Mouse (Mus musculus): ENCODE measurements at regions not wholly inside any gene's neighbourhood (a gene's known extent, or its start where the extent isn't known, plus 50 kb on each side); places are given as distances from the start of the nearest gene placed in this dataset.

DNA sequence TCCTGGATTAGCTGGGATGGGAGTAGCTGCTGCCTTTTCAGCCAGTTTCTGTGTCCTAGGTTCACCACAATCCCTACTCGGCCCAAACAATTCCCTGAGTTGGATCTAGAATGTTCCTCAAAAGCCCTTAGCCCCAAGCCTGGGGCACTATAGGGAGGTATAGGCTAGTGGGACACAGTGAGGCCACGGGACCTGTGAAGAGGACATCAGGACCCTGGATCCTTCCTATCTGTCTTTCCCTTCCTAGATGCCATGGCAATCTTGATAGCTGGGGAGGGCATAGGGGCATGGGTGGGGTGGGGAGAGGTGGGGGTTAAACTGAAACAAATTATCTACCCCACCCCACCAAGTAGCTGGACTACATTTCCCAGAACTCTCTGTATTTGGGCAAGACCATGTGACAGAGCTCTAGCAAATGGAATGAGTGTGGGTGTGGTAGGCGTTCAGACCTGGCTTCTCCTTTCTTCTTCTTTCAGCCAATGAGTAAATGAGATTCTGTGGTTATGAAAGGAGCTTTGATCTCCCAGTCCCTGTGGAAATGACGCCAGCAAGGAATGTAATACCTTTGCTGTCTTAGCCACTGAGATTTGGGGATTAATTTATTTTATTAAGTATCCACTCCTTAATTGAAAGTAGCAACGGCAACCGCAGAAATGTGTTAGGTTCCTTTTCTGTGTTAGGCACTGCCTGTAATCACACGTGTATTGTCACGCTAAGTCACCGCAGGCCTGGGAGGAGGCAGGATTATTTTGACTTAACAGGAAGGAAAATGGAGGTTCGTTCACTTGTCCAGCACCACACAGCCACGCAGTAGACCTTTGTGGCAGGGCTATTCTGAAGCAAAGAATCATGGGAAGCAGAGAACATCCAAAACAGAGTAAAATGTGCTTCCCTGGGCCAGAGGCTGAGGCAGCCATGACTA lies 246.6 kb downstream of the Cbln1 start:
- ATAC-seq (no peak), DNase-seq (ENCODE audit: low spot score) (no peak)
- 73% methylated on average over 11 of the region's 11 CpGs for WGBS
- Histone ChIP-seq H3K4me1 (ENCODE audit: insufficient read depth, low read depth, low read length) (no peaks in the 10 kb centered on the region), H3K27me3 (replicated peaks; ENCODE audit: insufficient read depth, low read length) (no peaks in the 10 kb centered on the region), H3K4me2 (replicated peaks; ENCODE audit: low read depth, low read length) (no peak overlapping the region), H3K27ac (ENCODE audit: low read length) (no peak overlapping the region), H3K36me3 (ENCODE audit: insufficient read depth, low read length) (no peaks in the 10 kb centered on the region), H3K4me3 (ENCODE audit: low read depth, low read length) (no peak overlapping the region), H3K9me3 (ENCODE audit: low read length) (no peaks in the 10 kb centered on the region), H3K9ac (replicated peaks; ENCODE audit: low read depth) (no peak overlapping the region)
- TF ChIP-seq CTCF (IDR thresholded peaks at IDR 0.05) (no peak), EP300 (IDR thresholded peaks at IDR 0.05) (no peak)

DNA sequence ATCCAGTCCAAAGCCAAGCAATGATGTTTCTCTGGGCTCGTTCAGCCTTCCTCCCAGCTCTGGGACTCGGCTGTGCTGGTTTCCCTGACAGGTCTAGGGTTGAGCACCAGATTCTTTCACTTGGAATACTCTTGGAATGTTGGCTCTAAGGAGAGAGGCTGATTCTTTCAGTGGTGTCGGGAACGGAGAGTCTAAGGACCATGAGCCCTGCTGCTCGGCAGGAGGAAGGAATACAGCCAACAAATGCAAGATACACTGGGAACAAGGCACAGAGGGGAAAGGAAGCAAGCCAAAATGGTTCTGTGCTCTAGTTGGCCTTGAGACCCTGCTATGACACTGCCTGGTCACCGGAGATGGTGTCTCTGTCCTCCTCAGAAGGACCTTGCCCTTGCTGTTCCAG lies 251.8 kb downstream of the Cbln1 start:
- no peaks in the 10 kb centered on the region for H3K4me1 ChIP-seq (ENCODE audit: insufficient read depth, low read depth, low read length)
- H3K9ac ChIP-seq (replicated peaks; ENCODE audit: low read depth): no peak overlapping the region
- H3K9me3 ChIP-seq (ENCODE audit: low read length): no peaks in the 10 kb centered on the region
- 64% methylated on average over 6 of the region's 6 CpGs for WGBS
- H3K27ac ChIP-seq (ENCODE audit: low read length): no peak overlapping the region
- no peak overlapping the region for H3K4me3 ChIP-seq (ENCODE audit: low read depth, low read length)
- H3K4me2 ChIP-seq (replicated peaks; ENCODE audit: low read depth, low read length): no peak overlapping the region
- ATAC-seq (no peak), DNase-seq (ENCODE audit: low spot score) (no peak)
- no peaks in the 10 kb centered on the region for H3K27me3 ChIP-seq (replicated peaks; ENCODE audit: insufficient read depth, low read length)
- no peaks in the 10 kb centered on the region for H3K36me3 ChIP-seq (ENCODE audit: insufficient read depth, low read length)
- no peak for TF ChIP-seq EP300 (IDR thresholded peaks at IDR 0.05)

DNA sequence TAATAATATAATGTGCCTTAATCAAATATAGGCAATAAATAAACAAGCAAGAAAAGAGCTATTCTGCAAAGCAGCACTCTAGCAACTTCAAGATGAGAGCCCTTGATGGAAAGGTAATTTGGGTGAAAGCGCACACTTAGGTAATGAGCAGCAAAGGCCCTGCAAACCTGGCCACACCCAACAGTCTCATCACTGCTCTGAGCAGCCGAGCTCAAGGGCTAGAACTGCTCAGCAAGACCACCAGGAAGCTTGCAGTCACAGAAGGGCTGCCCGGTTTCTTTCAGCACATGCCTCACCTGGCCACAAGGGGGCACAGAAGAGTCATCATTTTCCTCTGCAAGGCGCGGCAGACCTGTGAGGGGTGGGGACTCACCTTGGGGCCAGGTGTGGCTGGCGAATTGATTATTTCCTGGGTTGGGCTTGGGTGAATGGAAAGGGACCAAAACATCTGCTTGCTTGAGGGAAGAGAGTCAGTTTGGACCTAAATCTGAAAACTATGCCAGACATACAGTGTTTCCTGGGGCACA lies 253.4 kb downstream of the Cbln1 start:
- no peak overlapping the region for H3K9ac ChIP-seq (replicated peaks; ENCODE audit: low read depth)
- H3K36me3 ChIP-seq (ENCODE audit: insufficient read depth, low read length): no peaks in the 10 kb centered on the region
- DNase-seq (ENCODE audit: low spot score): peak; percentile 17
- no peaks in the 10 kb centered on the region for H3K9me3 ChIP-seq (ENCODE audit: low read length)
- TF ChIP-seq EP300 (IDR thresholded peaks at IDR 0.05): no peak
- TF ChIP-seq CTCF (IDR thresholded peaks at IDR 0.05): peak; percentile 71
- no peaks in the 10 kb centered on the region for H3K27me3 ChIP-seq (replicated peaks; ENCODE audit: insufficient read depth, low read length)
- no peak overlapping the region for H3K4me3 ChIP-seq (ENCODE audit: low read depth, low read length)
- H3K27ac ChIP-seq (ENCODE audit: low read length): no peak overlapping the region
- no peaks in the 10 kb centered on the region for H3K4me1 ChIP-seq (ENCODE audit: insufficient read depth, low read depth, low read length)
- ATAC-seq: no peak
- no peak overlapping the region for H3K4me2 ChIP-seq (replicated peaks; ENCODE audit: low read depth, low read length)
- 18% methylated on average over 6 of the region's 6 CpGs for WGBS

DNA sequence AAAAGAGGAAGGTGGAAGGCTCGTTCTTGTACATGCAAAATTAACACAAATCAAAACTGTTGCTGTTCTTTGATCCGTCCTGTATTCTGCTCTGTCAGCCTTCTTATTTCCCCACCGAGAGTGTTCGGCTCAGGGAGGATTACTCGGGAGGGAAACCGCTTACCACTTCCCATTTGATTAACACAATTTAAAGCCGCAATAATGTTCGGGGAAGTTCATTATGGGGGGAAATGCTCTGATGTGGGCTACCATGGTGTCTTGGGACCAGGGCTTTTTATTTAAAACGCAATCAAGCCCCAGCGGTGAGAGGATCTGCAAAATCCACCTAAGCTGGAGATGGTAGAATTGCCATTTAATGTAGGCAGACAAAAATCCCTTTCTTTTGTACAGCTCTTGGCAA lies 257.4 kb downstream of the Cbln1 start:
- H3K4me3 ChIP-seq (ENCODE audit: low read depth, low read length): no peak overlapping the region
- DNase-seq (ENCODE audit: low spot score) (no peak), ATAC-seq (no peak)
- no peak overlapping the region for H3K9ac ChIP-seq (replicated peaks; ENCODE audit: low read depth)
- 72% methylated on average over 10 of the region's 10 CpGs for WGBS
- no peak overlapping the region for H3K27ac ChIP-seq (ENCODE audit: low read length)
- no peaks in the 10 kb centered on the region for H3K27me3 ChIP-seq (replicated peaks; ENCODE audit: insufficient read depth, low read length)
- H3K9me3 ChIP-seq (ENCODE audit: low read length): no peaks in the 10 kb centered on the region
- no peak overlapping the region for H3K4me2 ChIP-seq (replicated peaks; ENCODE audit: low read depth, low read length)
- H3K4me1 ChIP-seq (ENCODE audit: insufficient read depth, low read depth, low read length): no peaks in the 10 kb centered on the region
- no peaks in the 10 kb centered on the region for H3K36me3 ChIP-seq (ENCODE audit: insufficient read depth, low read length)
- no peak for TF ChIP-seq CTCF (IDR thresholded peaks at IDR 0.05)
- no peak for TF ChIP-seq EP300 (IDR thresholded peaks at IDR 0.05)

DNA sequence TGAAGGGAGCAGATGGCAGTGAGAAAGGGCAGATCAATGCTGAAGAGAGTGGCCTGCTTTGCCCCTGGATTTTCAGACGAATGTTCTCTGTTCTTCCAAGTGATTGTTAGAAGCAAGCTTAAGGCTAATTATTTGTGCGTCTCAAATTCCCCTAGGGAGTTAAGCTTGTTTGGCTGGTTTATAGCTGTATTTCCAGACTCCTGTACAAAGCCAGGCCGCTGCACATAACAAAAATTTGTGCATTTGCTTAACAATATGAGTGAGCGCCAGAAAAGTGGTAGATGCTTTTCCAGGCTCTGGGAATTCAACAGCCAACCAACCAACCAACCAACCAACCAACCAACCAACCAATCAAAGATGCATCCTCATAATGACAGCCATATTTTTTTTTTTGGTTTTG lies 261.9 kb downstream of the Cbln1 start:
- WGBS: 68% methylated on average over 4 of the region's 4 CpGs
- H3K36me3 ChIP-seq (ENCODE audit: insufficient read depth, low read length): no peaks in the 10 kb centered on the region
- H3K27me3 ChIP-seq (replicated peaks; ENCODE audit: insufficient read depth, low read length): no peaks in the 10 kb centered on the region
- H3K9me3 ChIP-seq (ENCODE audit: low read length): no peaks in the 10 kb centered on the region
- ATAC-seq: no peak
- TF ChIP-seq EP300 (IDR thresholded peaks at IDR 0.05) (no peak), CTCF (IDR thresholded peaks at IDR 0.05) (no peak)
- no peak overlapping the region for H3K27ac ChIP-seq (ENCODE audit: low read length)
- H3K4me1 ChIP-seq (ENCODE audit: insufficient read depth, low read depth, low read length): no peaks in the 10 kb centered on the region
- H3K4me2 ChIP-seq (replicated peaks; ENCODE audit: low read depth, low read length): no peak overlapping the region
- H3K4me3 ChIP-seq (ENCODE audit: low read depth, low read length): no peak overlapping the region
- DNase-seq (ENCODE audit: low spot score): no peak
- no peak overlapping the region for H3K9ac ChIP-seq (replicated peaks; ENCODE audit: low read depth)

DNA sequence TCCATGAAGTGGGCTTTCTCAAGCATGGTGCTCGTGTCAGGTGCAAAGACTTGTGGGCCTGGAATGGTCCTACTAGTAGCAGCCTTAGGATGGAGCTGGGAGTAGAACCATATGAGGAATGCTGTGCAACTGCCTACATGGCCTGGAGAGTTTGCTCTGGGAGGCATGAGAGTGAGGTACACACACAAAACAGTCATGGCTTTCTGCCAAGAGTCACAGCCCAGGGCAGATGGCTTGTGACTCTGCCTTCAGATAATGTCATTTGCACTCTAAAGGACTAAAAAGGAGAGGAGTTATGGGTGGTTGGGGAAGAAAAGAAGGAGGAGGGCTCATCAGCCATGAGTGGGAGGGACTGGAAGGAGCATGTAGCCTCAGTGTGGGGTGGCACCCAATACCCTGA lies 263.1 kb downstream of the Cbln1 start:
- no peak overlapping the region for H3K9ac ChIP-seq (replicated peaks; ENCODE audit: low read depth)
- H3K4me3 ChIP-seq (ENCODE audit: low read depth, low read length): no peak overlapping the region
- TF ChIP-seq CTCF (IDR thresholded peaks at IDR 0.05): no peak
- no peak for TF ChIP-seq EP300 (IDR thresholded peaks at IDR 0.05)
- H3K36me3 ChIP-seq (ENCODE audit: insufficient read depth, low read length): no peaks in the 10 kb centered on the region
- ATAC-seq: no peak
- H3K4me2 ChIP-seq (replicated peaks; ENCODE audit: low read depth, low read length): no peak overlapping the region
- H3K9me3 ChIP-seq (ENCODE audit: low read length): no peaks in the 10 kb centered on the region
- H3K4me1 ChIP-seq (ENCODE audit: insufficient read depth, low read depth, low read length): no peaks in the 10 kb centered on the region
- H3K27me3 ChIP-seq (replicated peaks; ENCODE audit: insufficient read depth, low read length): no peaks in the 10 kb centered on the region
- no peak overlapping the region for H3K27ac ChIP-seq (ENCODE audit: low read length)
- 83% methylated on average over 1 of the region's 1 CpGs for WGBS
- DNase-seq (ENCODE audit: low spot score): no peak

Data from lung, postnatal 0 days (tissue).